Mouse (Mus musculus) limb, embryonic 11.5 days (tissue): ENCODE data around the gene Abr. TPM values are rescaled to one million over a fixed set of nuclear protein-coding genes. Genes with fewer than 3 reads are reported as not detected.
A peak's percentile ranks its signal among the peaks of the same experiment; 100 is the strongest.

Experiments
- ATAC-seq: fragments of 200-750 bp; cut with Nextera tagmentation; 2 replicates; pipeline ENCODE4 v1.8.0; 2017; ENCODE audit warnings: low read depth; ENCODE audit not compliant: insufficient number of reproducible peaks, low FRiP score, low TSS enrichment
- DNase-seq: peaks from one replicate; pipeline ENCODE4 v3.0.0-alpha.2; 2015; ENCODE audit warnings: low spot score
- H3K27ac ChIP-seq: fragments of 300-500 bp; sonication (generic); replicated peaks from 2 replicates; pipeline ENCODE4 v1.5.1; 2014; ENCODE audit warnings: low read depth, mild to moderate bottlenecking, low read length
- H3K27me3 ChIP-seq: fragments of 300-500 bp; sonication (generic); 2 replicates; pipeline ENCODE4 v1.6.1; 2014; ENCODE audit warnings: mild to moderate bottlenecking, low read length, mixed read lengths; ENCODE audit not compliant: control insufficient read depth, insufficient read depth
- H3K36me3 ChIP-seq: fragments of 300-500 bp; sonication (generic); 2 replicates; pipeline ENCODE4 v1.6.1; 2014; ENCODE audit warnings: mild to moderate bottlenecking, low read length, moderate library complexity, mixed read lengths; ENCODE audit not compliant: control insufficient read depth, insufficient read depth
- H3K4me1 ChIP-seq: fragments of 300-500 bp; sonication (generic); 2 replicates; pipeline ENCODE4 v1.6.1; 2014; ENCODE audit warnings: low read length, mixed read lengths; ENCODE audit not compliant: control insufficient read depth, insufficient read depth
- H3K4me2 ChIP-seq: fragments of 300-500 bp; sonication (generic); 2 replicates; pipeline ENCODE4 v1.6.1; 2014; ENCODE audit warnings: low read depth, mild to moderate bottlenecking, moderate library complexity; ENCODE audit not compliant: severe bottlenecking
- H3K4me3 ChIP-seq: fragments of 300-500 bp; sonication (generic); 2 replicates; pipeline ENCODE4 v1.5.1; 2014; ENCODE audit warnings: low read depth, low read length
- H3K9ac ChIP-seq: fragments of 300-500 bp; sonication (generic); 2 replicates; pipeline ENCODE4 v1.6.1; 2014; ENCODE audit warnings: mild to moderate bottlenecking, low read length
- H3K9me3 ChIP-seq: fragments of 300-500 bp; sonication (generic); 2 replicates; pipeline ENCODE4 v1.6.1; 2016; ENCODE audit warnings: low read length; ENCODE audit not compliant: control insufficient read depth
- WGBS: fragments of 180-500 bp; shearing (Covaris S2); extraction: QIAGEN DNeasy Blood & Tissue Kit; methylation state at CpG from one replicate; pipeline ENCODE4 v1.1.7; 2014; 5-methylcytosine and 5-hydroxymethylcytosine counted together
- polyA plus RNA-seq: library from polyadenylated mRNA; unstranded; fragments of >200 nt; fragmentation: Nextera tagmentation; extraction: Ambion mirVana; gene quantifications from 2 replicates; pipeline ENCODE4 v1.2.1, GENCODE M21; 2014

The Abr gene
- polyA plus RNA-seq, 1 experiment from 2014 or later: 45.2 TPM

DNA sequence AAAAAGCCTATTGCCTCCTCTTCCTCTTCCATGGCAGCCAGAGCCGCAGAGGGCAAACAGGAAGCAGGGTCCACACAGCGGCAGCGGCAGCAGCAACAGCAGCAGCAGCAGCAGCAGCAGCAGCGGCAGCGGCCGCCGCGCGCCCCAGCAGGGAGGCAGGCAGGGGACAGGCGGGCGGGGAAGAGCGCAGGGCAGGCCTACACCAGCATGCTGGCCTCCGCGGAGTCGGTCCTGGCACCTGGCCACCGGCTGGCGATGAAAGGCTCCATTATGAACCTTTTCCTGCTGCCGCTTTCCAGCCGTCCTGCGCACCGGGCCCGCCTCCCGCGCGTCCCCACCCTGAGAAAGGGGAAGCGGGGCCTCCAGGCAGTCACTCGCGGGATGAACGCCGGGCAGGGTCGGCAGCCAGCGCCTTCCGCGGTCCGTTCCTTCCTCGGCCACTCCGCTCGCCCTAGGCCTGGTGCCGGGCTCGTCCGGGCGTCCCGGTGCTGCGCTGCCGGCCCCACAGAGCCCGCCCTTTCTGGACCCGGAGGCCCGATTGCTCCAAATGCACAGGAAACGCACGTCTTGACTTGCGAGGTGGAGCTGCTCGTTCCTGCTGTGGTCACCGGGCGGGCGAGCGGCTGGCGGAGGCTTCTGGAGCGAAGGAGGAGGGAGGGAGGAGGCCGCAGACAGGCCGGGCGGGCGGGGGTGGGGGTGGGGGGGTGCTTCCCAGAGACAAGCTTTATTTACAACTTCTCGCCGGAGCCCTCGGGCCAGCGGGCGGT lies 127.6 kb downstream of the Abr start:
- H3K9me3 ChIP-seq: no peaks in the 10 kb centered on the region
- no peaks in the 10 kb centered on the region for H3K27me3 ChIP-seq
- peak overlapping the region; percentile 86 for H3K4me2 ChIP-seq
- peak overlapping the region; percentile 98 for H3K27ac ChIP-seq
- DNase-seq: peak; percentile 85
- H3K9ac ChIP-seq: peak overlapping the region; percentile 81
- under 1% methylated on average over 60 of the region's 67 CpGs for WGBS
- peak; percentile 23; the same call in 1 of the 2 replicates for ATAC-seq
- peaks cover 42% of the 10 kb centered on the region for H3K4me1 ChIP-seq
- no peaks in the 10 kb centered on the region for H3K36me3 ChIP-seq
- H3K4me3 ChIP-seq: peak overlapping the region; percentile 56

DNA sequence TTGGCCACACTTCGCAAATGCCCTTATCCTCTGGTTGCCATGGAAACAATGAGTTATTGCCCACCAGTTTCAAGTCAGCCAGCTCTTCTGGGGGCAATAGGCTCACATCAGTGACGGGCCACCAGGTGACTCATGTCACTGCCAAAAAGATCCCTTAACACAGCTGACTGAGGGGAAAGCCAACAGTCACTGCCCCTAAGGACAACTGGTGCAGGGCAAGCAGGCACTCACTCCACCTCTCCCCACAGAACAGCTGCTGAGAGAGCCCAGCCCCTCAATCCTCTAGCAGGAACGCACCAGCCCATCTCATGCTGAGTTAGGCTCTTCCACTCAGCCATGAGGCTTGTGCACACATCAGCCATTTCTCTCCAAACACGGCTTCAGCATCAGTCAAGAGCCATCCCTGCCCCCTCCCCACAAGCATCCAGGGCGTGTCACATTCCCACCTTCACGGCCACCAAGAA lies 128.3 kb downstream of the Abr start:
- DNase-seq (no peak), ATAC-seq (peak; percentile 40; the same call in 1 of the 2 replicates)
- Histone ChIP-seq H3K4me3 (peak overlapping the region; percentile 56), H3K9me3 (no peaks in the 10 kb centered on the region), H3K27ac (peak overlapping the region; percentile 98), H3K4me2 (peak overlapping the region; percentile 86), H3K4me1 (peaks cover 37% of the 10 kb centered on the region), H3K36me3 (no peaks in the 10 kb centered on the region), H3K9ac (peak overlapping the region; percentile 81), H3K27me3 (no peaks in the 10 kb centered on the region)
- 3% methylated on average over 6 of the region's 6 CpGs for WGBS

DNA sequence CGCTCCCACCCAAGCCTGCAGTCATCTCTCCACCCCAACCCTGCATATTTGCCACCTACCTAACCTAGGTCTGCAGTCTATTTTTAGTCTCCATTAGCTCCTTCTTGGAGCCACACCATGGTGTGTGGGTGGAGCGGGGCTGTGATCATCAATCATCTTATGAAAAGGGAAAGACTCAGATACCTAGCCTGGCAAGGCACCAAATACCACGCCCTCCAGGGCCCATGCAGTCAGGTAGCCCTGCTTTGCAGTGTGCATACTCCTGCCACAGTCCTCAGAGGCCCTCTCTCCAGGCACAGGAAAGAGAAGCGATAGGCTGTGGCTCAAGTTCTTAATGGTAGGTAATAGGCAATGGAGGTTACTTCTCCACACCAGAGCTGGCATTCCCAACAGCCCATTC lies 128.9 kb downstream of the Abr start:
- H3K4me1 ChIP-seq: peaks cover 37% of the 10 kb centered on the region

DNA sequence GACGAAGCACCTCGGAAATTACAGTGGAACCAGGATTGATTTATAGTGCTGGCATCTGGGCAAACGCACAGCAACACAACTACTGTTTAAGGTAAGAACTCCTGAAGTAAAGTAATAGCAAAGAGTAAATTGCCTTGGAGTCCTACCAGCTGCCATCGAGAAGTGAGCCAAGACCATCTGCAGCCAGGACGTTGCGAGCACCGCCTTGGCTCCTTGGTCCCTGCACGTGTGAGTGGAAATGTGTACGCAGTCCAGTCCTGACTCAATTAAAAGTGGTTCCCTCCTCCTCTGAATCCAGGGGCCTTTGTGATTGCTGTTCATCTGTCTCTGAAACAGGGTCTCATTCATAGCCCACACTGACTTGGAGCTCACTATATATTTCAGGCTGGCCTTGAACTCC lies 130.3 kb downstream of the Abr start:
- WGBS: 52% methylated on average over 9 of the region's 9 CpGs
- Histone ChIP-seq H3K4me1 (peaks cover 37% of the 10 kb centered on the region), H3K27me3 (no peaks in the 10 kb centered on the region), H3K4me3 (no peak overlapping the region), H3K4me2 (no peak overlapping the region), H3K36me3 (no peaks in the 10 kb centered on the region), H3K9me3 (no peaks in the 10 kb centered on the region), H3K9ac (no peak overlapping the region), H3K27ac (no peak overlapping the region)
- DNase-seq (no peak), ATAC-seq (no peak)

More for the DNA sequence above, 128.9 kb downstream of the Abr start:
- Histone ChIP-seq H3K9me3 (no peaks in the 10 kb centered on the region), H3K4me3 (no peak overlapping the region; the same call in 1 of the 2 replicates), H3K36me3 (no peaks in the 10 kb centered on the region), H3K27ac (no peak overlapping the region), H3K9ac (no peak overlapping the region), H3K4me2 (peak overlapping the region; percentile 86), H3K27me3 (no peaks in the 10 kb centered on the region)
- no peak for DNase-seq
- 69% methylated on average over 4 of the region's 4 CpGs for WGBS
- no peak for ATAC-seq

DNA sequence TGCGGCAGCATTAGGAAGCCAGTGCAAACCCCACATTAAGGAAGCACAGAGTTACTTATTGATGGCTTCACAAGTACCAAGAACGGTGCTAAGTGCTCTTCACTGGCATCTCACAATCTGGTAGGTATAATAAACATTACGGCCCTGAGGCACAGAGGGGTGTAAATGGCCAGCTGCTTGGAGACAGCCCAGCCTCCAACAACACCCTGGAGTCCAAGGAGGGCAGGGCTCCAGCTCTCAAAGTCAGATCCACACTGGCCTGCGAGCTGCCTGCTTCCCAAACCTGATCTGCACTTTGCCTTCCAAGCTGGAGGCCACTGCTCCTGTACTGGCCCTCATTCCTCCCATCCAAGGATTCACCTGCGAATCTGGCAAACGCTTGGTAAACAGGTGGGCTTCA lies 132.7 kb downstream of the Abr start:
- Histone ChIP-seq H3K27me3 (no peaks in the 10 kb centered on the region), H3K4me2 (no peak overlapping the region), H3K4me3 (no peak overlapping the region), H3K27ac (no peak overlapping the region), H3K9ac (no peak overlapping the region), H3K9me3 (no peaks in the 10 kb centered on the region), H3K36me3 (no peaks in the 10 kb centered on the region), H3K4me1 (peaks cover 30% of the 10 kb centered on the region)
- DNase-seq: no peak
- no peak for ATAC-seq
- WGBS: 42% methylated on average over 6 of the region's 6 CpGs

DNA sequence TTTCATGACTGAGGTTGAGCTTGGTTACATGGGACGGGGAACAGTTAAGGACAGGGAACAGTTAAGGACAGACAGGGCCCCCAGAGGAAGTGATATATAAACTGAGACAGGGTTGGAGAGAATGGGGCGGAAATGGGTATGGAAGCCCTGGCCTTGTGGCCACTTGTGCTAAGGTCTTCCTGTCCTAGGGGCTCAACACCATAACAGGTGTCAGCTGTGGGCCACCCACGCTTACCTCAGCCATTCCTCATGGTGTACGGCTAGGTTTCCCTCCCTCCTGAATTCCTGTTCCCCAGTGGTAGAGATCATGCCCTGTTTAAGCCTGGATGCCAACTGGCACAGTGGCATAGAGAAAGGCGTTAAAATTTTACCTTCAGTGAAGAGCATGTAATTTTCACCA lies 135.1 kb downstream of the Abr start:
- Histone ChIP-seq H3K36me3 (no peaks in the 10 kb centered on the region), H3K27ac (no peak overlapping the region), H3K9me3 (no peaks in the 10 kb centered on the region), H3K4me1 (peaks cover 7% of the 10 kb centered on the region), H3K4me2 (no peak overlapping the region), H3K27me3 (no peaks in the 10 kb centered on the region), H3K4me3 (no peak overlapping the region), H3K9ac (no peak overlapping the region)
- DNase-seq (no peak), ATAC-seq (no peak)
- WGBS: 81% methylated on average over 5 of the region's 5 CpGs

DNA sequence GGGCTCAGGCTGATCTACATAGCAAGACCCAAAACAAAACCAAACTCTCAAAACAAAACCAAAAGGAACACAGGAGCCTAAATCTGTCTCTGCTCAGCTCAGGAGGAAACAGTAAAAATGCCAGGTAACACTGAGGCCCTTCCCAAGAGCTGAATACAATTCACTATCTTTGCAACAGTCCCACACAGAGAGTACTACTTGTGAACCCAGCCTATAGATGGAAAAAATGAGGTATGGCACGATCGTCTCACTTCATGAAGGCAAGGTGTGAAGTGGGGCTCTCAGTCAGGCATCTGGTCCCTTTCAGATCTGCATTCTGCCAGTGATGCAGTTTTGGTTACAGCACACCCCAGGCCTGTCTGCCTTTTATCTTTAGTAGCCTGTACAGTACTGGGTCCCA lies 138.1 kb downstream of the Abr start:
- Histone ChIP-seq H3K27ac (no peak overlapping the region), H3K4me3 (no peak overlapping the region), H3K4me2 (no peak overlapping the region), H3K9me3 (no peaks in the 10 kb centered on the region), H3K36me3 (peaks cover 2% of the 10 kb centered on the region; the same call in 1 of the 2 replicates), H3K4me1 (no peaks in the 10 kb centered on the region; the same call in 1 of the 2 replicates), H3K9ac (no peak overlapping the region), H3K27me3 (no peaks in the 10 kb centered on the region)
- ATAC-seq (no peak), DNase-seq (no peak)
- 62% methylated on average over 2 of the region's 2 CpGs for WGBS

DNA sequence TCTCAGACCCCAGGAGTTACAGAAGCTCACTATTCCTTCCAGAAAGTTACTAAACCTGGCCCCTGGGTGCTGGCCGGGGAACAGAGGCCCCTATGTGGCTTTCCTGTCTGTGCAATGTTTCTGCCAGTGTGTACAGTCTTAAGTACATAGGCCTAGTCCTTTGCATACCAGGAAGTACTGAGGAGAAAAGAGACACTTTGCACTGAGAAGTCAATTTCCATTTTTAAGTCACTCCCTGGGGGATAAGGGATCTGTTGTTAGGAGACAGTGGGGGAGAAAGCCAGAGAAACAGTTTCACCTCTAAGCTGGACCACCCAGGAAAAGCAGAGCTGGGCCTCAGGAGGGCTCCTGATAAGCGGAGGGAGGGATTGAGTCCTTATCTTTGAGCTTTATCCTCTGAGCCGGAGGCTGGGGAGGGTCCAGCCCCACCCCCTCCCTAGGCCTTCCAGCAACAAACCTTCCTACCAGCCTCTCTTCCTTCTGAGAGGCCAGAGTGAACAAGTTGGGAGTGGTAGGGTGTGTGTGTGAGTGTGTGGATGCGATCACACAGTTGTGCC lies 138.9 kb downstream of the Abr start:
- no peak for ATAC-seq
- H3K36me3 ChIP-seq: peaks cover 5% of the 10 kb centered on the region; the same call in 1 of the 2 replicates
- no peaks in the 10 kb centered on the region for H3K27me3 ChIP-seq
- no peak for DNase-seq
- no peak overlapping the region for H3K9ac ChIP-seq
- H3K27ac ChIP-seq: no peak overlapping the region; the same call in 1 of the 2 replicates
- H3K4me2 ChIP-seq: no peak overlapping the region
- H3K4me3 ChIP-seq: no peak overlapping the region
- H3K9me3 ChIP-seq: no peaks in the 10 kb centered on the region
- H3K4me1 ChIP-seq: no peaks in the 10 kb centered on the region; the same call in 1 of the 2 replicates
- 43% methylated on average over 4 of the region's 4 CpGs for WGBS
